Comparison of ENCODE assay signal across 23 mouse cellular contexts in genomic region chr11:71897551-71897950, GRCm38 (mm10).
A peak's percentile ranks its signal among the peaks of the same experiment; 100 is the strongest.
DNase-seq lines count a peak whose midpoint lies in the region; ATAC-seq and TF ChIP-seq lines count a peak whose summit lies in the region.
"Had no signal": no experiment of that assay in that cellular context is flagged by ENCODE, and none has a peak within 500 bp of the region (broad histone marks: within the 10 kb centered on the region; RNA-seq: fewer than 3 reads in every experiment).

No protein-coding gene starts in this region.

- TF ChIP-seq EP300 in lung, postnatal 0 days (IDR thresholded peaks at IDR 0.05) = no peak

- H3K4me2 ChIP-seq in lung, postnatal 0 days (replicated peaks; ENCODE audit: low read depth, low read length) = no peak overlapping the region
- H3K4me2 ChIP-seq: forebrain, embryonic 13.5 days; heart, embryonic 13.5 days; hindbrain, embryonic 15.5 days had no signal

- 59% methylated on average over 2 of the region's 2 CpGs for WGBS in lung, postnatal 0 days

- no peak overlapping the region for H3K9ac ChIP-seq in lung, postnatal 0 days (replicated peaks; ENCODE audit: low read depth)
- H3K9ac ChIP-seq: forebrain, embryonic 13.5 days; heart, embryonic 13.5 days; hindbrain, embryonic 15.5 days had no signal

- ATAC-seq in lung, postnatal 0 days = no peak
- ATAC-seq: activated CD4-positive, CD25-positive, alpha-beta regulatory T cell, adult 4 months; CD4-positive, CD25-positive, alpha-beta regulatory T cell, adult 4 months; forebrain, embryonic 13.5 days; forebrain, embryonic 16.5 days; intestine, postnatal 0 days had no signal

- TF ChIP-seq CTCF in lung, postnatal 0 days (IDR thresholded peaks at IDR 0.05) = no peak

- no peaks in the 10 kb centered on the region for H3K36me3 ChIP-seq in lung, postnatal 0 days (ENCODE audit: insufficient read depth, low read length)
- H3K36me3 ChIP-seq: forebrain, embryonic 10.5 days; heart, embryonic 10.5 days; heart, embryonic 13.5 days; hindbrain, embryonic 15.5 days had no signal

- DNase-seq in adrenal gland, adult (ENCODE audit: inconsistent age in 2 of 2, low spot score in 1 of 2) = peak; percentile 76 to 90
- peak; percentile 60 for DNase-seq in adrenal gland, adult 8-10 months
- peak; percentile 23 for DNase-seq in adrenal gland, postnatal 25 days
- no peak for DNase-seq in lung, postnatal 0 days (ENCODE audit: low spot score)
- DNase-seq in kidney, adult 8-10 months = no peak
- no peak for DNase-seq in layer of hippocampus, postnatal 14 days (ENCODE audit: low spot score in 2 of 2)
- DNase-seq: cerebellum, adult 18-20 months; cerebellum, adult 9-10 months; cerebellum, postnatal 14 days; gastrocnemius, adult 2 months; gastrocnemius, postnatal 25 days; heart, adult 2 months; heart, postnatal 14 days; heart, postnatal 4 days had no signal

- H3K4me3 ChIP-seq in lung, postnatal 0 days (ENCODE audit: low read depth, low read length) = no peak overlapping the region
- H3K4me3 ChIP-seq: forebrain, embryonic 10.5 days; forebrain, embryonic 13.5 days; gastrocnemius, adult 2 months; heart, adult 2 months; heart, embryonic 10.5 days; heart, embryonic 13.5 days; hindbrain, embryonic 15.5 days had no signal

- H3K4me1 ChIP-seq in lung, postnatal 0 days (ENCODE audit: insufficient read depth, low read depth, low read length) = no peaks in the 10 kb centered on the region

- no peaks in the 10 kb centered on the region for H3K27me3 ChIP-seq in lung, postnatal 0 days (replicated peaks; ENCODE audit: insufficient read depth, low read length)
- H3K27me3 ChIP-seq: forebrain, embryonic 13.5 days; hindbrain, embryonic 15.5 days had no signal

- H3K9me3 ChIP-seq in lung, postnatal 0 days (ENCODE audit: low read length) = no peaks in the 10 kb centered on the region
- H3K9me3 ChIP-seq: forebrain, embryonic 10.5 days; forebrain, embryonic 13.5 days; heart, embryonic 10.5 days; heart, embryonic 13.5 days; hindbrain, embryonic 15.5 days had no signal

- no peak overlapping the region for H3K27ac ChIP-seq in lung, postnatal 0 days (ENCODE audit: low read length)
- H3K27ac ChIP-seq: forebrain, embryonic 10.5 days; forebrain, embryonic 13.5 days; gastrocnemius, adult 2 months; heart, adult 2 months; heart, embryonic 10.5 days; heart, embryonic 13.5 days; hindbrain, embryonic 15.5 days had no signal

Comparison
In these comparisons a context has a peak if more than half of its experiments do, and no peak if none do; other contexts are left out.
1. DNase-seq: peak in adrenal gland, adult (2 of 2), adrenal gland, adult 8-10 months (single experiment) and adrenal gland, postnatal 25 days (single experiment); none in lung, postnatal 0 days (single experiment), kidney, adult 8-10 months (0 of 2) and layer of hippocampus, postnatal 14 days (0 of 2).